Mouse (Mus musculus) effector memory CD4-positive, alpha-beta T cell, adult 5 months (primary cell): ENCODE data around the gene Olfr104-ps. TPM values are rescaled to one million over a fixed set of nuclear protein-coding genes. Genes with fewer than 3 reads are reported as not detected.

ENCODE experiments used
- polyA plus RNA-seq: library from polyadenylated mRNA; unstranded; fragments of 100-300 nt; shearing (Covaris generic); gene quantifications from one replicate; pipeline ENCODE4 v1.2.1, GENCODE M21; 2017

Olfr104-ps gene
- not detected for polyA plus RNA-seq

GRCm38 (mm10) chr17:37359282-37359681 lies at the start of gene Olfr104-ps:
Gene Olfr104-ps, plus strand, starts transcription at chr17:37359582.

GRCm38 (mm10) chr17:37316954-37317353 lies 42.4 kb upstream of the Olfr104-ps start, which contains the start of gene Olfr102:
Gene Olfr102, minus strand, starts transcription at chr17:37317054.

GRCm38 (mm10) chr17:37339598-37339997 lies 19.8 kb upstream of the Olfr104-ps start, which contains the start of gene Olfr103:
Gene Olfr103, minus strand, starts transcription at chr17:37339698.

GRCm38 (mm10) chr17:37378733-37379132 lies 19.4 kb downstream of the Olfr104-ps start, which contains the start of gene Olfr105-ps:
Gene Olfr105-ps, plus strand, starts transcription at chr17:37379033.

GRCm38 (mm10) chr17:37390093-37390492 lies 30.7 kb downstream of the Olfr104-ps start, which contains the start of gene Olfr106-ps:
Gene Olfr106-ps, plus strand, starts transcription at chr17:37390393.

GRCm38 (mm10) chr17:37398926-37399325 lies 39.5 kb downstream of the Olfr104-ps start, which contains the start of gene Olfr107:
Gene Olfr107, plus strand, starts transcription at chr17:37399226.

Other genes with a start within 250 kb of the Olfr104-ps start
- not detected for gene Olfr92, start 239.5 kb upstream of the Olfr104-ps start, polyA plus RNA-seq
- gene Olfr93, start 198.1 kb upstream of the Olfr104-ps start, polyA plus RNA-seq = not detected
- not detected for gene Ubd, start 165.7 kb upstream of the Olfr104-ps start, polyA plus RNA-seq
- not detected for gene Olfr94, start 158.6 kb upstream of the Olfr104-ps start, polyA plus RNA-seq
- not detected for gene Olfr95, start 146.5 kb upstream of the Olfr104-ps start, polyA plus RNA-seq
- gene Olfr96, start 139.4 kb upstream of the Olfr104-ps start, polyA plus RNA-seq = not detected
- not detected for gene Olfr97, start 122.3 kb upstream of the Olfr104-ps start, polyA plus RNA-seq
- not detected for gene Olfr98, start 95.8 kb upstream of the Olfr104-ps start, polyA plus RNA-seq
- gene H2-M3, start 89.4 kb upstream of the Olfr104-ps start, polyA plus RNA-seq = 86.2 TPM
- gene Olfr99, start 76.1 kb upstream of the Olfr104-ps start, polyA plus RNA-seq = 2.2 TPM
- gene Olfr101, start 55.3 kb upstream of the Olfr104-ps start, polyA plus RNA-seq = not detected
- gene Olfr102, start 42.5 kb upstream of the Olfr104-ps start, polyA plus RNA-seq = not detected
- not detected for gene Olfr103, start 19.9 kb upstream of the Olfr104-ps start, polyA plus RNA-seq
- gene Olfr105-ps, start 19.5 kb downstream of the Olfr104-ps start, polyA plus RNA-seq = not detected
- not detected for gene Olfr106-ps, start 30.8 kb downstream of the Olfr104-ps start, polyA plus RNA-seq
- gene Olfr107, start 39.6 kb downstream of the Olfr104-ps start, polyA plus RNA-seq = not detected
- not detected for gene Olfr108, start 85.9 kb downstream of the Olfr104-ps start, polyA plus RNA-seq
- gene Olfr109, start 99.3 kb downstream of the Olfr104-ps start, polyA plus RNA-seq = 0.10 TPM
- gene H2-M2, start 124.0 kb downstream of the Olfr104-ps start, polyA plus RNA-seq = not detected
- not detected for gene Olfr110, start 132.9 kb downstream of the Olfr104-ps start, polyA plus RNA-seq
- gene Olfr111, start 148.4 kb downstream of the Olfr104-ps start, polyA plus RNA-seq = not detected
- not detected for gene Olfr112, start 209.9 kb downstream of the Olfr104-ps start, polyA plus RNA-seq
- gene Olfr113, start 218.1 kb downstream of the Olfr104-ps start, polyA plus RNA-seq = not detected
- gene Olfr114, start 233.2 kb downstream of the Olfr104-ps start, polyA plus RNA-seq = not detected